Mouse (Mus musculus) T-helper 1 cell (primary cell): ENCODE data around the gene Nomo1.

ENCODE experiments used
- in situ Hi-C: fragments of 300-600 bp; cut with MboI, MseI; formaldehyde crosslinking; loops from one replicate; pipeline ENCODE4 v1.15.1; 2025; ENCODE audit warnings: high pct_unique_total_duplicates

Nomo1 gene

DNA sequence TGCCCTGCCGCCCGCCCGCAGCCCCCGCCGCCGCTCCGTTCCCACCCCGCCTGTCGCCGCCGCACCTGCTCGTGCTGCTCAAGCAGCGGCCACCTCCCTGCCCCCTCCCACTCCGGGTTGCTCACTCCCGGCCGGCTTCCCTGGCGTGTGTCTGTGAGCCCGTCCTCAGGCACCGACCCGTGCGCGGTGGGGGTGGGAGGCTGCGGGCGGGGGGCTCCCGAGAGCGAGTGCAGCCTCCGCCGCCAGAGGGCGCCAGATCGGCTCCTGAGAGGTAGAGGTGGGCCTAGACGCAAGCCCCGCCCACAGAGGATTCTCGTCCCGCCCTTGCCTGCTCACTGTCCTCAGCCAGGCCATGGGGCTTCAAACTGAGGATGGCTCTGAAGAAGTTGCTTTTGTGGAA lies 67.1 kb downstream of the Nomo1 start, which contains the start of gene Kcnj11:
Gene Kcnj11, minus strand, starts transcription at position 202 of the 400 bp plus-strand sequence.
- in situ Hi-C loops, result no loop called here

DNA sequence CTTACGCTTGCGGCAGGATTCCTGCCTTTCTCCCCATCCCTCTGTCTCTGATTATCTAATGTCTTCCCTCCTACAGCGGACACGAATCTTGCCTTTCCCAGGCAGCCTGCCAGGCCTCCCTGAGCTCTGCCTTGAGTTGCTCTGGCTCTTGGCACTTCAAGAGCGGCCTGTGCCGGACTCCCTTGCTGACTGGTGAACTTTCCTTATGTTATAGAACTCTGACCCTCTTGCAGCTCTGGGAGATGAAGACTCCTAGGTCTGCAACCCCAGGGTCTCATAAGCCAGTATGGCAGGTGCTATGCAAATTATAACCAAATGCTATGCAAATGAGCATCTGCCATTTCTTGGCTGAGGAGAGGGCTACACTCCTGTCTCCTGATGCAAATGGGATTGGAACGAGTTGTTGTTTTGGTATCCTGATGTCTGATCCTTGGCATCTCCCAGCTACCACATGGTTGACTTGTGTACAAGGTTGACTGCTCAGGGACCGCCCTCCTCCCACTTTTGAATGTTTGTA lies 69.6 kb downstream of the Nomo1 start:
- in situ Hi-C loops, result no loop called here

DNA sequence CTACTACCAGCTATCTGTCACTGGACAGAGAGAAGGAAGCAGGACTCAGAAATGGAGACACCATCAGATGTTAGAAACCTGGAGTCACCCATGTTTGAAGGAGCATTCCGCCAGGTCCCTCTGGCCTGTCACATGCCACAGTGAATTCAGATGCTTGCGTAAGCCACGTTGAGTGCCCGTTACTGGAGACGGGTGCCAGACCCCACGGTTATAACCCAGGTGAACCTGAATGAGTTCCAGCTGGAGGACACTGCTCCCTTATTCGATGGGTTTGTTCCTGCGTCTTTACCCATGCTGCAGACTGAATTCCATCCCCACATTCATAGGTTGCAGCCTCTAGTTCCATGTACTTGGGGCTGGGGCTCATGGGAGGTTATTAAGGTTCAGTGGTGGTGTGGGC lies 70.3 kb downstream of the Nomo1 start:
- in situ Hi-C loops, result no loop called here

DNA sequence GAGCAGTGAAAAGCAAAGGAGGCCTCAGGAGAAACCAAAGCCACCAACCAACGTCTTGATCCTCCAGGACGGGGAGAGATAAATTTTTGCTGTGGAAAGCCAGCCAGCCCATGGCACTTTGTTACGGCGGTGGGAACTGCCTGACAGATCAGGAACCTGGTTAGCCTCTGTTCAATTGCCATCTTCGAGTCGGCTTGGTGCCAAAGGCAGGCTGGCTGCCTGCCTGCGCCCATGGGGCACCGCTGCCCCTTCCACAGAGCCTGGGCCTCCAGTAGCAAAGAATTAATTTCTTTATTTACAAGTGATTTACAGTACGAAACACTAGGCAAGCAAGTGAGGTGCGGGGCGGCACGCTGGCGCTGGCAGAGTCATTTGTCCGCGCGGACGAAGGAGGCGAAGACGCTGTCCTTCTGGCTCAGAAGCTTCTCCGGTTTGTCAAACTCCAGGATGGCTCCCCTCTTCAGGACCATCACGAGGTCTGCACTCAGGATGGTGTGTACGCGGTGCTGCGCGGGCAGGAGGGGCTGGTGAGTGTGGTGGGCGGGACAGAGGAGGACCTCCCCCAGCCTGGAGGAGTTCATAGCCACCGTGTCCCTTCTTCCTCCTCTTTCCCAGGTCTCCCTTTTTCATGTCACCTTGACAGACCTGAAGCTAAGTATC lies 70.9 kb downstream of the Nomo1 start:
- in situ Hi-C loops, result no loop called here

DNA sequence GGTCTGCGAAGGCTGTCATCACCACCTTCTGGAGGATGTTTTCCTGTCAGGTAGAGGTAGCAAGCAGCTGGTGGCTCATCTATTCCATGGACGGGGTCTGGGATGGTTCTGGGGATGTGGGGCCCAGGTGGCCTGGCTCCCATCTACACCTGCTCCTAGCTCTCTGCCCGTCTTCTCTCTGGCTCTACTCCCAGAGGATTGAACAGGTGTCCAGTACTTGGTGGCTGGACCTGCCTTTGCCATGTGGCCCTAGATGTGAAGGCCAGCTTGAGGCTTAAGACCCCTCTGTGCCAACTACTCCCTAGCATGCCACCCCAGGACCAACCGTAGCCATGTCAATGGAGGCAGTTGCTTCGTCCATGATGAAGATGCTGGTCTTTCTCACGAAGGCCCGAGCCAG lies 72.0 kb downstream of the Nomo1 start:
- in situ Hi-C loops, result no loop called here

DNA sequence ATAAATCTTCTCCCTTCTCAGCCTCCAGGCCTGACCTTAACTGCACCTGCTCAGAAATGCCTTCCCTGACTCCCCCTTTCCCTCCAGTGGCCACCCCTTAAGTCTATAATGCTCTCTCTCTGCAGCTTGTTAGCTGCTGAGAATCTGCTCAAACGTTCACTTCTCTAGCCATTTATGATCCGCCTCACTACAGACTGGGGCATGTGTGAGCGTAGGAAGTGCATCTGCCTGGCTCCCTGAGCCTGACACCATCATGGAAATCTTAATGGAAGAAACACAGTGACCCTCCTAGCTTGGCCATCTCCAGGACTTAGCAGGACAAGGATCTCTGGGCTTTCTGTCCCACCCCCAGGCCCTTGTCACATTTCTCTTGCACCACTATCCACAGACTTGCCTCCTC lies 76.6 kb downstream of the Nomo1 start:
- in situ Hi-C loops, result no loop called here

DNA sequence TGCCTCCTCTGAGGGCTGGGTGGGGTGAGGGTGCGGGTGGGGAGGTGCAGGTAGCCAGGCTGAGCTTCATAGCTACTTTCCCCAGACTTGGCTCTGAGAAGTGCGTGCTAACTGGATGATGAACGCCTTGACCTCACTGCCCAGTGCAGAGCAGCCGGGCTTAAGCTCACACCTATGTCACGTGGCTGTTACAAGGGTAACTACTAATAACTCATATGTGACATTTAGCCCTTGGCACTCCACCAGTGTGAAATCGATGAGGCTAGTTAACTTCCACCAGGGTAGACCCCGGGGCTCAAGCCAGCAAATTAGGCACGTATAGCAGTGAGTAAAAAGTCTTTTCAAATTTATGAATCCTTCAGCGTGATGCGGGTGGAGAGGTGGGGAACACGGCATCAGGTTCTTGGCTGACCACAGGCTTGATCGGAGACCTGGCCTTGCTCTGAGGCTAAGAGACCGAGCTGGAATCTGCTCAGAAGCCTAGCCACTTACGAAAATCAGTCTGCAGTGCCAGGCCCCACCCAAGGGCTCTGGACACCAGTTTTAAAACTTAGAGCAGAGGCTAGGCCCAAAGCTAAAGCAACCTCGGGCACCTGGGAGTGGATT lies 77.8 kb downstream of the Nomo1 start:
- in situ Hi-C loops, result no loop called here

DNA sequence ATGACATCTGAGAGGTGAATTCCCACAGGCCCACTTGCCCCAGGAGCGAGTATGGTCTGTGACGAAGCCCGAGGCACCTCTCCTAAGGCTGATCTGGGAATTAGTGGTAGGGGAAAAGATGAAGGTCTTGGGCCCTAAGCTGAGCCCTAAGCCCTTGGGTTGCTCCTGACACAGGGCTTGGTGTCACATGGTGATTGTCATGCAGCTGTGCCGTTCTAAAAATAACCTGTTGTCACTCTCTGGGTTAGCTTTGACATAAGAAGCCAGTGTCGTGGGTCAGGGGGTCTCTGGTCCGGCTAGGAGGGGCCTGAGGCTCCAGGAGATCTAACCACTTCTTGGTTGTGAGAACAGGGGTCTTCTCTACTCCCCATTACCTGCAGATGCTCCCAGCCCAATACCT lies 78.4 kb downstream of the Nomo1 start:
- in situ Hi-C loops, result no loop called here

DNA sequence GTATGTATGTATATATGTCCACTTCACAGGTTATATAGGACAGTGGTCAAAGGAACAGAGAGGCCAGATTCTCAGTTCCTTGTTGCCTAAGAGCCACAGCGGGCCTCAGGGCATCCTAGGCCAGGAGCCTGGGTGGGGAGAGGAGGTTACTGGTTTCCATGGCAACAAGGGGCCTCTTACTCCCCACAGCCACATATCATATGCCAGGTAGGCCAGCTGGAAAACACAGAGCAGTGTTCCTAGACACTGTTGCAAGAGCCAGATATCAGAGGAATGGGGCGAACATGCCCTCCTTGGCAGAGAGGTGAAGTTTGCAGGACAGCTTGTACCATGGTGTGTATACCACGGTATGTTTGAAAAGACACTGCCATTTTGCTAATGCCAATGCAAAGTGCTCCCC lies 79.9 kb downstream of the Nomo1 start:
- in situ Hi-C loops, result no loop called here

DNA sequence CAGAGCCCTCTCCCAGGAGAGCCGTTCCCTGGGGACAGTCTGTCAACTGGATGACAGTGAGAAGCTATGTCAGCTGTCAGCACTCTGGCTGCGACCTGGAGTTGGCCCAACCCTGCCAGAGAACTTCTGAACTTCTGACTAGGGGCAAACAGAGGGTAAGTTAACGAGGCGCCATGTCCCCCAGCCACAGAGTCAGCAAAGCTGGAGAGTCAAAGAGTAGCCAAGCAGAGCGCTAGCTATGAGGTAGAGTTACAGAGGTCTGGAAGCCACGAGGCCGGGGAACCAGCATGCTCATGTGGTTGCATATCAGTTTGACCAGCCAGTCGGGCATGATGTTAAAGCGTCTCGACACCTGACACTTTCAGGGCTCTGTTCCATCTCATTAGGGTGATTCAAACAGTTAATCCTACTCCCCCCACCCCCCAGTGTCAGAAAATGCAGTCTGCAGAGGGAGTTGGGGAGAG lies 82.7 kb downstream of the Nomo1 start:
- in situ Hi-C loops, result no loop called here

DNA sequence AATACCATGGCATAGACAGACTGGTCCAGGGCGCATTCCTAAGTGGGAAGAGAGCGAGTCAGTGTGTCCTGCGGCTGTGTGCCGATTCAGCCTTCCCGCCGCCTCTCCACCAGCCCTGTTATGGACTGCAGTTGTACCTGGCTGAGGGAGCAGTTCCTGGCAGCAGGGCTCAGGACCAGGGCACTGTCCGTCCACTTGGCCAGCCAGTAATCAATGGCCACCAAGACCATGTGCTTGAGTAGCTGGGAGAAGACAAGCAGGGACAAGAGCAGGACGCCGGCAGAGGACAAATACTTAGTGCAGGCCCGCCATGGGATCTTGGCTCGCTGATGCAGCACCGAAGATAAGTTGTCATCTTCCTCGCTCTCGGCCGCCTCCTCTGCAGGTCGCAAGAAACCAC lies 83.5 kb downstream of the Nomo1 start:
- in situ Hi-C loops, result no loop called here

DNA sequence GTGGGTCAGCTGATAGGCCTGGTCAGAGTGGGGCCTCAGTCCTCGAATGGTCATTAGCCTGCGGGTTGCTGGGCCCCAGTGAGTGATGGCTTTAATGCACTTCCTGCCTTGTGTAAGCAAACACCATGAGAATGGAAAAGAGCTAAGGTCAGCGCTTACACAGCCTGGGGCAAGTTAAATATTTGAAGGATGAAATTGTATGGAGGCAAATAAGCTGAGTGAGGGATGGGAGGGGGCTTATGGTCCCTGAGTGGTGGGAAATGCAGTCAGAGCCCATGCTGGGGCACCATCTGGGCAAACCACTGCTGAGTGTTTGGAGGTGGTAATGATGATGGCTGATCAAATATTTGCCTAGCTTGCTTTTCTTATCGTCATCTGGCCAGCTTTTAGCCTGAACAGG lies 89.5 kb downstream of the Nomo1 start:
- in situ Hi-C loops, result no loop called here

DNA sequence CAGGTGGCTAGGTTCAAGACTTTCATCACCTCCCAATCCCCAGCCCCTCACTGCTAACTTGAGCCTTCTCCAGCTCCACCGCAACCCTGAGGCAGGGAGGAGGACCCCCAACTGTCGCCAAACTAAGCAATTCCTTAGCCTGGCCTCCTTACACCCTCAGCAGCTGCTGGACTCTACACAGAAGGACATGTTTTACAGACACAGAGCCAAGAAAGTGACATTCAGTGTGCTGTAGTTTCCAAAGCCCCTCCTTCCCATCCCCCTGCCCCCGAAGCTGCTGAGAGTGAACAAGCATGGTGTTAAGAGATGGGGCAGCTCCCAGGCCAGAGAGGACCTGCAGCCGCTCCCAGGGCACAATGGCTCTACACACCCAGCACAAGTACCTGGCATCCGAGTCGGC lies 91.0 kb downstream of the Nomo1 start:
- in situ Hi-C loops, result no loop called here

DNA sequence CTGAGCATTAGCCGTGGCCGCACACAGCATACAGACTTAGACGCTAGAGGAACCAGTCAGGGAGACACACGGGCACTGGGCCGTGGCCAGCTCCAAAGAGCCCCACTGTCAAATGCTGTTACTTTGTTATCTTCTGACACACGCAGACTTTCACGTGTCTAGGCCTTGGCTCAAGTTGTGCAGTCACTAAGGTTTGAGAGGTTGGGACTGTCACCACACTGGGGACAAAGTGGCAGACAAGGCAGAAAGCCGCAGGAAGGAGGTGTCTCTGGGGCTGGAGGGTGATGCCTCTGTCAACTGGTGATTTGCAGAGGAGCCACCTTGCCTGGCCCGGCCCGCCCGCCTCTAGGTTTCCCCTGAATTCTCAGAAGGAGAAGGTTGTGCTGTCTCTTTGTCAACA lies 91.8 kb downstream of the Nomo1 start:
- in situ Hi-C loops, result no loop called here

DNA sequence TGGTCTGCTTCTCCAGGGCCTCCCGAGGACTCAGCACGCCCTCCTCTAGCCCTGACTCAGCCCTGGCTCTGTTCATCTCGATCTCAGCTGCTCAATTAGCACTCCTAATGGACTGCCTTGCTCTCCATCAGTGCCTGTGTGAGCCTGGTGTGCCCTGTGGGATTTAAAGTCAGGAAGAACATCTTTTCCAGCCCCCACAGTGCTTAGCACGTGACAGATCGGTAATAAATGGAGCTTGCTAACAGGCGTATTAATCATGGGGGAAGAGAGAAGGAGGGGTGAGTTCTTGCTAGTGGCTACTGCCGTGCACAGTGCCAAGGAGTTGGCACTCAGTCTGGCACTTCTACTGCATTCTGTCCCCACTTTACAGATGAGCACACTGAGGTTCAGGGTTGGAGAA lies 94.7 kb downstream of the Nomo1 start:
- in situ Hi-C loops, result no loop called here

DNA sequence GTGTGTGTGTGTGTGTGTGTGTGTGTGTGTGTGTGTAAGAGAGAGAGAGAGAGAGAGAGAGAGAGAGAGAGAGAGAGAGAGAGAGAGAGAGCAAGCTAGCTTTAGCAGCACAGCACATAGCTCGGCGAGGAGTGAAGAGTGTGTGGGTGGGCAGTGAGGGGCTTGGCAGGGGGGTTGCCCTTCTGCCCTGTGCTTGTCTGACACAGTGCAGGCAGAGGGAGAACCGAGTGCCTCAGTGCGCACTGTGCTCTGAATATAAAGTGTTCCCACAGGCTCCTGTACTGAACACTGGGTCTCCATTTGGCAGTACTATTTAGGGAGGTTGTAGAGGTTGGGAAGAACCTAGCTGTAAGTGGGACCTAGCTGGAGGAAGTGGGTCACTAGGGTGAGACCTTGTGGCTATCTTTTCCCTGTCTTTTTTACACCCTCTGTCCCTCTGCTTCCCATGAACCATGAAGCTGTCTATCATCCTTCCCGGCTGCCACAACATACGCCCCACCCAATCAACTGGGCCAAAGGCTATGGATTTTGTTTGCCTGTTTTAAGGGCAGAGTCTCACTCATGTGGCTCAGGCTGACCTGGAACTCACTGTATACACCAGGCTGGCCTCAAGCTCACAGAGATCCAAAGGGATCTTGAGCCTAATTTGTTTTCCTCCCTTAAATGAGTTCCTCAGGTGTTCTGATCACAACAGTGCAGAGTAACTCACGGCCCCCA lies 96.1 kb downstream of the Nomo1 start:
- in situ Hi-C loops, result no loop called here

DNA sequence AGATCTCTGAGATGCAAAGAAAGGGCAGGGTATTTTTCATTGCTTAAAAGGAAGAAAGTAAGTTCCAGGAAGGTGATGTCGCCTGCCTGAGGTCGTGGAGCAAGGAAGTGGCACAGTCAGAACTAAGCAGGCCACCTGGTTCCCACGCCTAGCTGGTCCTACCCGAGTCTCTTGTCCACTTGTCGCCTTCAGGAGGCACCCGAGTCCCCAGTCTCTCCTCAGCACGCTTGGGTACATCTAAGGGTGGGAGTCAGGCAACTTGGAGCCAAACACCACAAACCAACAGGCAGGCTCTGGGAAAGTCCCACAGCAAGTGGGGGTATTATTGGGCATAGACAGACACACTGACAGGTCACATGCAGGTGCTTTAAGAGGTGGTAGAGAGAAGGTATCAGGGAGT lies 97.2 kb downstream of the Nomo1 start:
- in situ Hi-C loops, result no loop called here

DNA sequence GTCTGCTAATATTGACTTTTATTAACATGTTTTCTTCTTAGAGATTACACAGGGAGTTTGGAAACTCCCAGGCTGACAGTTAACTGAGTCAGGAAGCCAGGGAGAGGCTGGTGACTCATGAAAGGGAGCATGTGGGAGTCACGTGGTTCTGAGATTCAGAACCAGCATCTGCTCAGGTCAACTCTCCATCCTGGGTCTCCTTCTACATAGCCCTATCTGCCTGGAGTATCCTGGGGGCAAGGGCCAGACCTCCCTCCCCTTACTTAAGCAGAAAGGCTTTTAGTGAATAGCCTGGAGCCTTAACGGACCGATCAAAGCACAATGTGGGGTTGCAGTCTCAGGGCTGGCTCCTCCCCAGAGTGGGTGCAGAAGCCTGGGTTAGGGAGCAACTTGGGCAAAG lies 97.8 kb downstream of the Nomo1 start:
- in situ Hi-C loops, result no loop called here

DNA sequence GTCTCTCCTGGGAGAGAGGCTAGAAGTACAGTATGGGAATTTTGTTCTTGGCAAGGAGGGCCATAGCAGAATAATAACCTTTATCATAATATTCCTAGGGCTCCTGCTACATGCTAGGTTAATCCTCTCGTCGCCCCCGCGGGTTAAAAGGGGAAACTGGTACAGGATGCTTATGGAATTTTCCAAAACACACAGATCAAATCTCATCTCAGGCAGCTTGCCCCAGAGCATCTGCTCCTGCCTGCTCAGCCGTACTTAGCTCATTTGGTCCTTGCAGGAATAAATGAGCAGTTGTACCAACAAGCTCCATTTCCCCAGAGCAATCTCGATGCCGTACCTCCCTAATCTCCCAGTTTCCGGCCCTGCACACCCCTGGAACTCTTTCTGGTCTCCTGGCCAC lies 98.3 kb downstream of the Nomo1 start:
- in situ Hi-C loops, result no loop called here

DNA sequence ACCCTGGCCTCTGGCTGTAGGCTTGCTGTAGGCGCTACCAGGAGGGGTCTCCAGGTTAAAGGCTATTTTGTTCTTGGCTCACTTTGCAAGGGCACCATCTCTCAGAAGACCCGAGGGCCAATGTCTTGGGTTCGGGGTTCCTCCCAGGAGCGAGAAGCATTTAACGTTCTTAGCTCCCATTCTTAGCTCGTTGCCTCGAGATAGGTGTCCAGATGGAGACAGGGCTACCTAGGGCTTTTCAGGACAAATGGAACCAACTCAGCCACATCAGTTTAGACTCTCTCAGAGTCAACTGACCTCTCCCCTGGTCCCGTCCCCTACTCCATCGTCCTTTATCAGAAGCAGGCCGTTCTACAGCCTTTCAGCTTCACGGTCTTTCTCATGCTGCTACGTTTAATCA lies 98.7 kb downstream of the Nomo1 start:
- in situ Hi-C loops, result no loop called here
